Mouse (Mus musculus) embryonic fibroblast, embryonic 13.5 days (primary cell): Measurements from ENCODE around the gene Ctnna3.

Experiments
- CTCF ChIP-seq: IDR thresholded peaks from 2 replicates; pipeline ENCODE4 v1.5.1; 2011; ENCODE audit warnings: mild to moderate bottlenecking, control low read depth, low read length, moderate library complexity, borderline replicate concordance; ENCODE audit not compliant: insufficient read depth
- POLR2A ChIP-seq: IDR thresholded peaks from 2 replicates; pipeline ENCODE4 v1.6.1; 2011; ENCODE audit warnings: low read depth, mild to moderate bottlenecking, control low read depth, low read length, moderate library complexity

DNA sequence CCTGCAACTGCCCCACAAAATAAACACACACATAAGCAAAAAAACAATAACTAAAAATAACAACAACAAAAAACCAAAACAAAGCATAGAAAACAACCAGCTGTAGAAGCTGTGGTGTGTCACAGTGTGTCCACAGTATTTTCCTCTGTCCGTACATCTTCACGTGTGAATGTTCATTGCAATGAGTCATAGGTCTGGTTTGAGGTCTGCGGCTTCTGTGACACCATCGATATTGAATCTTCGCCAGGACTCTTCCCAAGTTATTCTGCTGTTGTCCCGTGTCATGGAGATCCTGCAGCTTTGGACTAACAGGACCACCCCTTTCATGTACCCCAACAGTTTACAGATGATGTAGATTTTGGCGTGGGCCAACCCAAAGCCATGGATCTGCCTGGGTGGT is 143.0 kb downstream of the Ctnna3 start:
- TF ChIP-seq CTCF (no peak), POLR2A (no peak)
